Mouse (Mus musculus) brain, embryonic 14.5 days (tissue): ENCODE results near the gene Fry.

Experiments used
- CTCF ChIP-seq: fragments of 200-500 bp; IDR thresholded peaks from 2 replicates; pipeline ENCODE4 v1.5.1; 2012; ENCODE audit warnings: inconsistent platforms, mild to moderate bottlenecking, moderate library complexity, borderline replicate concordance; ENCODE audit not compliant: insufficient read depth, insufficient read length; ENCODE audit errors: extremely low read depth
- POLR2A ChIP-seq: fragments of 200-500 bp; IDR thresholded peaks from 2 replicates; pipeline ENCODE4 v1.6.1; 2012; ENCODE audit warnings: mild to moderate bottlenecking, inconsistent platforms, borderline replicate concordance; ENCODE audit not compliant: poor library complexity, insufficient read depth, insufficient read length, severe bottlenecking; ENCODE audit errors: extremely low read depth

- TF ChIP-seq CTCF (no peak), POLR2A (no peak)
These were observed 240.2 kb downstream of the Fry start for GRCm38 (mm10) chr5:150358671-150359070.
